Mouse (Mus musculus) thymus, postnatal 4 days (tissue): Measurements from ENCODE around the gene Set.

Source experiments
- DNase-seq: peaks from one replicate; pipeline ENCODE4 v3.0.0; 2021

Gene Set

DNA sequence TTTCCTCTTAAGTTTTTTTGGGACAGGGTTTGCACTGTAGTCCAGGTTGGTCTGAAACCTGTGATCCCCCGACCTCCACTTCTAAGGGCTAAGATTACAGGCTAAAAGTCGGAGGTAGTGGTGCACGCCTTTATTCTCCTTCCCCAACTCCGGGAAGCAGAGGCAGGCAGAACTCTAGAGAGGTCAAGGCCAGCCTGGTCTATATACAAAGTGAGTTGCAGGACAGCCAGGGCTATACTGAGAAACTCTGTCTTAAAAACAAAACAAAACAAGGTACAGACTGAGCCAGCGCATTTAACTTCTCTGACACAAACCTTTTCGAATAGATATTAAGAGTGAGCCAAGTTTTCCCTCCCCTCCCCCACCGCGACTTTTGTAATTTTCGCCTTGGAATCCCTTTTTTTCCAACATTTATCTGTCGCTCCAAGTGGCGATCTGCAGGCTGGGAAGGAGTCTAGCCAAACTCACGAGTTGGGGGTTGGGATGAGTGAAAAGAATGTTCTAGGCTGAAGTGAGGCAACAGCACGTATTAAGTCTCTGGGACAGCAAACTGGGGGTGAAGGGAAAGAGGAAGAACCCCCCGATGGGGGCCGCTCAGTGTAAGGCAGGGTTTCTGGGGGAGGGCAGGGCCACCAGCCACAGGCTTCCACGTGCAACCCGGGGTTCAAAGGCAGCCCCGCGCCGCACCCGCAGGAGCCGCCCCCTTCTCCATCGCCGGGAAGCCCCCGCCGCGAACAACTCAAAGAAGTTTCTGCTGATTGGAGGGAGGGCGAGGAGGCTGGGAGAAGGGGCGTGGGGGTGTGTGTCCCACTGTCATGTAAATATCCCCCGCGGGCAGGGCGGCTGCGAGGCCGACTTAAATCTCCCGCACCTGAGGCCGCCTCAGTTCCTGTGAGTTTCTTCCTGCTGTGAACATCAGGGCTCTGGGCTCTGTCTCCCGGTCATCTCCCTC lies 4.3 kb downstream of the Set start:
- peak; percentile 79 for DNase-seq

DNA sequence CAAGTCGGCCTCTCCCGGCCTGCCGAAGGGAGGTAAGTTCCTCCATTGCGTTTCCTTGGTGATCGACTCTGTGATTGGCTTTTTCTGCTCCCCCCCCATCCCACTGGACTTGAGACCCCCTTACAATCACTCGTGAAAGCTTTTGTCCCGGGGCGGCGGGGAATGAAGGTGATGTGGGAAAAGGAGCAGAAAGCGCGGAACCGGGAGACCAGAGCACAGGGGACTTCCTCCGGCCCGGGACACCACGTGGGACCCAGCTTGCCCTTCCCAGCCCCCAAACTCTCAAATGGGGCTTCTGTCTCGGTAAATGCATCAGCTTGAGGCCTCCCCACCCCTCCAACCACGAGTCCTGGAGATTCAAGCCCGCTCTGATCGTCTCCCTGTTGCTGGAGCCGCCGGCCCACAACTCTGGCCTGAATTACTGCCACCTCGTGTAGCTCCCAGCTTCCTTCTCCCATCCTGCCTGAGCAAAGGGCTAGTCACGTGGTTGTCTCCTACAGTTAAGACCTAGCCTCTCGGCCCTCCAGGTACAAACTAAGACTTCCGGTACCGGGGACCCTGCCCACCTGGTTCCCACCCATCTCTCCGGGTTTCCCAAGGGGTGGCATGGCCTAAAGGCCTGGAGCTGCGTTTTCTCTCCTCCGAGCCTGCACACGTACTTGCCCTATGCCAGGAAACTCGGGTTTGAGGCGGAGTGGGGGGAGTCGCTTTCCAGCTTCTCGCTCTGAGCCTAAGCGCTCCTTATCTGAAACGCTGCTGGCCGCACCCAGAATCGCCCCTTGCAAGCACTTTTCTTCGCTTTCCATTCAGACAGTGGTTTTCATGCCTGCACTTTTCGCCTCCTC lies 5.3 kb downstream of the Set start:
- peak; percentile 58 for DNase-seq

DNA sequence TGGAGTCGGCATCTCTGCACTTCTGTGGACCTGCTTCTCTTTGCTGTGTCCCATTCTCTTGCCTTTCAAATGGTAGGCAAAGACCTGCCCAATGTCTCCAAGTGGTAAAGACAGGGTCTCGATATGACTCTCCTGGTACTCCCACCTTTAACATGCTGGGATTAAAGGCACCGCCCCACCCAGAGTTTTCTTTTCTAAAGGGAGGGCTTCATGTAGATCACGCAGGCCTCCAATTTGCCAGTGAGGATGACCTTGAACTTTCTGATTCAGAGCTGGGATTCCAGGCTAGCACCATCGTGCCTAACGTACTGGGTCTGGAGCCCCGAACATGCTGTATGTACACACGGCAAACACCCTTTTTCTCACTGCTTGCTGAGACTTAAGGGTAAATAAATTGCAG lies 6.1 kb downstream of the Set start:
- DNase-seq = no peak

DNA sequence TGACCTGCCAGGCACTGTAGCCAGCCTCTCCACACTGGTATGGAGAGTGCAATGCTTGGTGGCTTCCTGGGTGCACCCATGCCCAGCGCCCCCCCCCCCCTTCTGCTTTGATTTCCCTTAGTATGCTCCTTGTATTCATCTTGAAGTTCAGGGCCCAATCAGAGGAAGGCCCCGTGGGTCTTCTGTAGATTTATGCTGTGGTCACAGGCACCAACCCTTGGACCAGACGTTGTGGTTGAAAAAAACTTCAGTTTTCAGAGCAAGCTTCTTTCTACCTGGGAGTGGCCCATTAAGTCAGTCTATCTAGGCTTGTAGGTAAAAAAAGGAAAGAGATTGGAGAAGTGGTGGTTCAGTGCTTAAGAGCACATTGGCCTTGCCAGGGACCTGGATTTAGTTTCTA lies 6.6 kb downstream of the Set start:
- no peak for DNase-seq

DNA sequence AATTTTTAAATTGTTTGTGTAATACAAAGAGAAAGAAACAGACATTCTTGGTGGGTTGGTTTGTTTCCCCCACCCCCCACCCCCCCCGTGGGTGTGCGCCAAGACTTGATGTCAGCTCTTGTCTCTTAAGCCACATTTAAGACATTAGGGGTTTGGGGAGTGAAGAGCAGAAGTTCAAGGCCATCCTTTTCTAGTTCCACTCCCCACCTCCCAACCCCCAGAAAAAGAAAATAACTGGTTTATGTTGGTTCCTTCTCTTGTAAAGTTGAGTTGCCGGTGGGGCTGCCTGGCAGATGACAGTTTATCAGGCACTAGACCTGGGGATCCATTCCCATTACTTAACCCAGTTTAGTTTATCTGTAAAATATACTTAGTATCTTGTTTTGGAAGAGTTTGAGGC lies 7.1 kb downstream of the Set start:
- no peak for DNase-seq

DNA sequence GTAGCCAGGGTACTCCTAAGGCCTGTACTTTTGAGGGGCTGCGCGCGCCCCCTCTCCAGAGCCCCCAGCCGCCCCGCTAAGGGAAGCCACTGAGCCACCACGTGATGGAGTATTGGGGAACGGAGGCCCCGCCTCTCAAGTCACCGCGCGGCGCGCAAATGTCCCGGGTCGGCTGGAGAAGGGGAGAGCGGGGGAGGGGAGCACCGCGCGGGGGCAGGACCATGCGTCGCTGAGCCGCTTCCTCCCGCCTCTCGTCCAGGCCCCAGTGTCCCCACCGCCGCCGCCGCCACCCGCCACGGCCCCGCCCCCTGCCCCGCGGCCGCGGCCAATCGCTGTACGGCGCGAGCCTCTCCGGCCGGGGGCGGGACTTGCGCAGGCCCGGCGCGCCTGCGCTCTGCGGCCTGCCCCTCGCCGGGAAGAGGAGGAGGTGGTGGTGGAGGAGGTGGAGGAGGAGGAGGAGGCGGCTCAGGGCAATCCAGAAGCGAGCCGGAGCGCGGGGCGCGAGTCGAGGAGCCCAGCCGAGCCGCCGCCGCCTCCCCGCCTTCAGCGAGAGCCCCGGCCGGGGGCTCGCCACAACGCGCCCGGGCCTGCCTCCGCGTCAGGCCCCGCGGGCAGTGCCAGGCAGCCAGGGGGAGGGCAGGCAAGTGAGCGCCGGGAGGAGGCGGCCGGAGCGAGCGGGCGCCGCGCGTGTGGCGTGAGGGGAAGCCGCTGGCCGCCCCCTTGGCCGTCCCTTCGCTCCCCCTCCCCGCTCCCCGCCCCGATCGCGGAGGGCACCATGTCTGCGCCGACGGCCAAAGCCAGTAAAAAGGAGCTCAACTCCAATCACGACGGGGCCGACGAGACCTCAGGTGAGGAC lies 9.1 kb downstream of the Set start:
- DNase-seq = peak; percentile 95

DNA sequence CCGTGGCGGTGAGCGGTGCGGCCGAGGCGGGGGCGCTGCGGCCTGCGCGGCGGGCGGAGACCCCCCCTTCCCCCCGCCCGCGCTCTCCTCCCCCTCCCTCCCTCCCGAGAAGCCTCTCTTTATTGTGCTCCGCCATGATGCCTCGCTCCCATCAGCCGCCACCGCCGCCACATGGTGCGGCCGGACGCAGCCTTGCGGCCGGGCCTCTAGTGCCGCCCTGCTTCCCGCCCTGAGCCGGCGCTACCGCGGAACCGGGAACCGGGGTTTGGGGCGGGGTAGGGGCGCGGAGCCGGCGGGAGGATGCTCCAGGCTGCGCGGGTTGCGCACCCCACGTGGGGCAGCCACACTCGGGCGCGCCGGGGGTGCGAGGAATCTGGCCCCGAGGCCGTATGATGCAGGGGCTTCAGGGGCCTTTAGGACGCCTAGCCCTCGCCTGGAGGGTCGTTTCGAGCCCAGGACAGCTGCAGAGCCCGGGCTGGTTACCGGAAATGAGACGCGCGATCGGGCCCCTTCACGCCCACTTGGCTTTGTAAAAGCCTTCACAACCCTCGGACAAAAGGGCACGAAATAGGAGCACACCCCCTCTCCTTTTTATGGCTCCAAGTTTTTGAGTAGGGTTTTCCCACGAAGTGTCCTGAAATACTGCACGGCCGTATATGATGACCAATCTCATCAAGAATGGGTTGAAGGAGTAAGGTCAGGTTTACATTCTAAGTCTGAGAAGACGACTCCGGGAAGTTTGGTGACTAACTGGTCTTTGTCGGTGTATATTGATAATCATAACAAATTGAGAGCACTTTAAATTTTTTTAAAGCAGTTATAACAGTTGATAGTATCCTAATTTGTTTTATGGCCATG lies 10.1 kb downstream of the Set start:
- peak; percentile 71 for DNase-seq

DNA sequence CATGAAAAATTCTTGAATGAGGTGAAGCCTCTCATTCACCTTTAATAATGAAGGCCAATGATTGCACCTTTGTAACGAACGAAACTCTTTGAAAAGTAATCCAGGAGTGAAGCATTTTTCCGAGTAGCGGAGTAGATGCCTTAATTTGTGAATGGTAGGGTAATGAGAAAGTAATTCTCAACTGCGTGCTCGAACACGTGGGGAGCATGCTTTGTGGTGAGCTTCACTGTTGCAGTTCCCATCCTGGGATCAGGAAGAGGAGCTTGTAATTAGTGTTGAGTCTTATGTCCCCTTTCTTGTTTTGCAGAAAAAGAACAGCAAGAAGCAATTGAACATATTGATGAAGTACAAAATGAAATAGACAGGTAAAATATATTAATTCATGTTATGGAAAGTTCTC lies 10.8 kb downstream of the Set start:
- no peak for DNase-seq

DNA sequence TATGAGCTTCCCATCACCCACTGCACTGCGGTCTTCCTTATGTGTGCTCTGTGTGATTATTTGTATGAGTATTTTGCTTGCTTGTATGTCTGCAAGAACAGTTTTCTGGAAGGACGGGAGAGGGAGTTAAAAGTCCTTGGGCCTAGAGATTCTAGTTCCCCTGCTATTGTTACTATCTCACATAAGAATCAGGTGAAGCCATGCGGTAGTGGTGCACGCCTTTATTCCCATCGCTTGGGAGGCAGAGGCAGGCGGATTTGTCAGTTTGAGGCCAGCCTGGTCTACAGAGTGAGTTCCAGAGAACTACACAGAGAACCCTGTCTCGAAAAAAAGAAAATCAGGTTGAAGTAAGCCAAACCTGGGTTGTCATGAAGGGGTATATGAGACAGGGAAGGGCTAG lies 15.7 kb downstream of the Set start:
- DNase-seq = no peak

DNA sequence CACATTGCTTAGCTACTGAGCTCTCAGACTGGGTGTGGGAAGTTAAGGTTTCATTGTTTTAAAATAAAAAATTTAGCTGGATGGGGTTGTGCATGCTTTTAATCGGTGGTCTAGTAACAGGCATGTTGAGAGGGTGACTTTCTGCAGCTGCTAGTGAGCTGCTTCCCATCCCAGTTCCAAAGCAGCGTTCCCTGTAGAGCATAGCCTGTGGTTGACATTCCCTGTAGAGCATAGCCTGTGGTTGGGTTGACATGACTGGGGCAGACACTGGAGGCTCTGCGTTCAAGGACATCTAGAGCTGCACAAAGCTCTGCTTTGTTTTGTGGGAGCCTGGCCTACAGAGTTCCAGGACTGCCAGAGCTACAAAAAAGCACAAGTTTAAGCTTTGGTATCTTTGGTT lies 16.1 kb downstream of the Set start:
- no peak for DNase-seq

DNA sequence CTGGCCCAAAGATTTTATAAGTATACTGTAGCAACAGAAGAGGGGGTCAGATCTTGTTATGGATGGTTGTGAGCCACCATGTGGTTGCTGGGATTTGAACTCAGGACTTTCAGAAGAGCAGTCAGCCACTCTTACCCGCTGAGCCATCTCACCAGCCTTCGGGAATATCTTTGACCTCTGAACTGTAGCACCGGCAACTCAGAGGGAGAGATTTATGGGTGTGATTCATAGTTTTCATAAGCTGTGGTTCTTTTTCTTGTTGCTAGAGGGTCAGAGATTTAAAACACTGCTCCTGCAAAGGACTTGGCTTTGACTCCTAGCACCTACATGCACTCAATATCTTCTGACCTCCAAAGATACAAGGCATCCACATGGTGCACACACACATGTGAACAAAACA lies 18.4 kb downstream of the Set start:
- no peak for DNase-seq

DNA sequence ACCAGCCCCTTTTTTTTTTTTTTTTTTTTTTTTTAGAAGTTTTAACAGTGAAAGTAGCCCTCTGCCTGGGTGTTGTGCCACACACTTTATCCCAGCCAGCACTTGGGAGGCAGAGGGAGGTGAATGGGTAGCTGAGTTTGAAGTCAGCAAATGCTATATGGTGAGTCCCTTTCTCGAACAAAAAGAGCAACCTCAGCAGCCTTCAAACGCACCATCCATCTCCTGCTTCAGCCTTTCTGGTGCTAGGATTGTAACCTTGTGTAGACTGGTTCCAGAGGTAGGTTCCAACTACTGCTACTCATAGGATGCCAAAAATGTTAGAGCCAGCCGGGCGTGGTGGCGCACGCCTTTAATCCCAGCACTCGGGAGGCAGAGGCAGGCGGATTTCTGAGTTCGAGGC lies 19.3 kb downstream of the Set start:
- no peak for DNase-seq

DNA sequence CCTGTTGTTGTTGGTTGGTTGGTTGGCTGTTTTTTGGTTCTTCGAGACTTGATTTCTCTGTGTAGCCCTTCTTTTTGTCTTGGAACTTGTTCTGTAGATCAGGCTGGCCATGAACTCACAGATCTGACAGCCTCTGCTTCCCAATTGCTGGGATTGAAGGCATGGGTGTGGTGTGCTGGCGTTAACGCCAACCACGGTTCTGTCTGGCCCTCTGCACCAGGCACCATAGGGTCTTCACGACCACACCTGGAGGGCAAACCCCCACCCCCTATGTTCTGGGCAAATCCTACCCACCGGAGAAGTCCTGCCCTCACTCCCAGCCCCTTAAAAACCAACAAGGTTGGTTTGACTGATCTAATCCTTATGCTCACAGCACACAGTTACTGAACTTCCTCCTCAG lies 19.8 kb downstream of the Set start:
- no peak for DNase-seq

DNA sequence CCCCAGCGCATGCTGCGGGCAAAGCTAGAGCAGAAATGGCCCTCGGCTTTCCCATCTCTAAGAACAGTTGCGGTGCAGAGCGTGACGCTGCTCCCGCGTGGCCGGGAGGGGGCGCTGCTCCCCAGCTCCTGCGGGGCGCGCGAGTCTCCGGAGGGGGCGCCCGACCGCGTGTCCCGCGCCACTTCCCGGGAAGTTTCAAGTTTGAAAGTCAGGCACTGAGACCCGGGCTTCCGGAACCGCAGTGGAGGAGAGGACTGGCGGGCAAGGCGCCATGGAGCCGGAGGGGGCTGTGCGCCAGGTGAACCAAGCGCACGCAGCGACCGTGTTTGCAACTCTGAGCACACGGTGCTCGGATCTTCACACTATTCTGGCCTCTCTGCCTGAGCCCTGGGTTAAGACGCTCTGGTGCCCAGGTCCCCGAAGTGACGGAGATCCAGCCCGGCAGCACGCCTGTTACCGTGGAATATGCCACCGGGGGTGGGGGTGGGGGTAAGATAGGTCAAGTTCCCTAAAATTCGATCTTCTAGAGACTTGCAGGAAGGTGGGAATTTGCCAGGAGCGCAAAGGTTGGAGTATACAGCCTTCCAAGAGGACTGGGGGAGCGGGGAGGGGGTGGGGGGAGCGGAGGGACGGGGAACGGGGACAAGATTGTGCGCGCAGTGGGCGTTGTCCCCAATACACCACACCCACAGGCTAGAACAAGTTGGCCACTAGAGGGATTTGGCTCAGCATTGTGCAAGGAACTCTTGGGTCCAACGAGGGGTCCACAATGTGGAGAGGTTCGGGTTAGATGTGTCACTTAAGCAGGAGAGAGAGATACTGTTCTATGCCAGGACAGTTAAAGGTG lies 20.5 kb downstream of the Set start, which contains the start of gene Pkn3:
Gene Pkn3 (plus strand): TSS at position 183 of the 847 bp plus-strand sequence.
- peak; percentile 92 for DNase-seq

DNA sequence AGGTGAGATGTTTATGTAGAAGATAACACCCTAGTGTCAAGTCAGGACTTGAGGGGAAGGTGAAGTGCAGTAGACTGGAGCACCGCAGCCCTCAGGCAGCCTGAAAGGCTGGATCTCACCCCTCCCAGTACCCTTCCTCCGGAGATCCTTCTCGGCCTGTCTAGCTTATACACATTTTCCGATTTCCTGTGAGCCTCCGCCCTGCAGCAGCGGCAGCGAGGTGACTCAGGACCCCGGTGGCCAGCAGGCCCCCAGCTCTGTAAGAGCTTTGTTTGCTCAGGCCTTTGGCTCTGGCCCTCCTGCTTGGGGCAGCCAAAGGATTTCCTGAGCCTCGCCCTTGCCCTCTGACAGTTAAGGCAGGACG lies 21.2 kb downstream of the Set start:
- no peak for DNase-seq

DNA sequence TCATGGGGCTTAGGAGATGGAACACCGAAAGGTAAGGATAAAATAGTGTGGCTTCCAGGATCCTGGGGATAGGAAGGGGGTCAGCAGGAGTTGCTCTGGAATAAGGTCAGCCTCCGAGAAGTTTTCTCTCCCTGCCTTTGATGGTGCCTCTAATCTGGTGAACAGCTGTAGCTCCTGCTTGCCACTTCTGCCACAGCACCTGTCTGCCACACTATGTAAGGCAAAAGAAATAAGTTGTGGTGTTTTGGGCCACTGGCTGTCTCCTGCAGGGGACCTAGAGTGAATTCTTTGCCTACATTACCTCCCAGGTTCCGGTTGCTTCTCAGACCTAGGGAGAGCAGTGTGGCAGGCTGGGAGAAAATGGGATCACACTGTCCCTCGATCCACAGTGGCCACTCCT lies 21.6 kb downstream of the Set start:
- DNase-seq = no peak

DNA sequence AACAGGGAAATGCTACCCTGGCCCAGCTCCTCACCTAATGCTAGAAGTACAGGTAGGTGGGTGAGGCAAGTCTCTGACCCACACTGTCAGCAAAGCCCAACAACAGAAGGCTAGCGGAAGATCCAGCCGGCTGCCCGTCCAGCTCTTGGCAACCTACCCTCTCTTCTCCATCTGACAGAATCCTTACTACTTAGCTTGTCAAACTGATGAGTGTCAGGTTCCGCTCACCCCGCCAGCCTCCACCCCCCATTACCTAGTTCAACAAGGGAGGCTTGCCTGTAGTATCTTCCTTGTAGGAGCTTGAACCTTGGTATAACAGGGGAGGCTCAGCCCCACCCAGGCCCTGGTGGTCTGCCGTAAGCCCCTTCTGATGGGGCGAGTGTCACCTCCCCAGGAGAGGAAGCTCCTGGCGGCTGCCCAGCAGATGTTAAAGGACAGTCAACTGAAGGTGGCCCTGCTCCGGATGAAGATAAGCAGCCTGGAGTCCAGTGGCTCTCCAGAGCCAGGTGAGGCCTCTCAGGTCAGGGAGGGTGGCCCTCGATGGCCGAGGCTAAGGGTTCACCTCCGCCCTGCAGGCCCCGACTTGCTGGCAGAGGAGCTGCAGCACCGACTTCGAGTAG lies 23.1 kb downstream of the Set start:
- DNase-seq = no peak

DNA sequence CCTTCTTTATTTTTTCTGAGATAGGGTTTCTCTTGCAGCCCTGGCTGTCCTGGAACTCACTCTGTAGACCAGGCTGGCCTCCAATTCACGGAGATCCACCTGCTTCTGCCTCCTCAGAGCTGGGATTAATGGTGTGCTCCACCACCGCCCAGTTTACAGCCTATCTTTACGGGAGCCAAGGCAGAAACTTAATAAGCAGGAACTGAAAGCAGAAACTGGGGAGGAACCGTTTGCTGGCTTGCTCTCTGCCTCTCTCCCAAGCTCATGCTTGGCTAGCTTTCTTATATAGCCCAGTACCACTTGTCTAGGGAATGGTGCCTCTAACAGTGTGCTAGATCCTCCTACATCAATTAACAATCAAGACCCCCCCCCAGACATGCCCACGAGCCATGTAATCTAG lies 26.9 kb downstream of the Set start:
- no peak for DNase-seq

DNA sequence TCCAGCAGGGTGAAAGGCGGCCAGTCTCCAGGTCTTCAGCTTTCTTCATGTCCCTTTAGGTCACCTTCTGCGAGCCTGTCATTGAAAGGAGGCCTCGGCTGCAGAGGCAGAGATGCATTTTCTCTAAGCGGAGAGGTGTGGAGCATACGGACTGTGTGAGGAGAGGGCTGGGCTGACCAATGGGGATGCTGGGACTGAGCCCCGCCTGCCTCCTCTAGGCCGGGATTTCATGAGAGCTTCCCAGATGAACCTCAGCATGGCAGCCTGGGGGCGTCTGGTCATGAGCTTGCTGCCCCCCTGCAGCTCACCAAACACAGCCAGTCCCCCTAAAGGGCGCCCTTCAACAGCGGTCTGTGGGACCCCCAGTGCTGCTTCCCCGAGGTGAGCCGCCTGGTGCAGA lies 27.5 kb downstream of the Set start:
- DNase-seq = no peak

DNA sequence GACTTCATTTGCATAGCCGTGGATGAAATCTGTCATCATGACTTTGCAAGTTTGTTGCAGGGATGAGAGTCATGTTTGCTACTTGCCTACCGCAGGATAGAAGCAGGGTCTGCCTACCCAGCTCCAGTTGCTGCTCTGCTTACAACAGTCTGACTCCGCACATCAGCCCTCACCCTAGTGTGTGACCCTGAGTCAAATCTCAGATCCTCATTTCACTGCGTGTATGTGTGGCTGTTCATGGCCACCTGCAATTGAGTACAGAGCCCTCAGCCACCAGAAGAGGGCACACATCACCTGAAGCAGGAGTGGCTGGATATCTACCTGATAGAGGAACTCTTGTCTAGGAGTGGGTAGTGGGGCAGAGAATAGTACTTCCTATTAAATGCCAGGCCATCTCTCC lies 30.1 kb downstream of the Set start:
- no peak for DNase-seq

DNA sequence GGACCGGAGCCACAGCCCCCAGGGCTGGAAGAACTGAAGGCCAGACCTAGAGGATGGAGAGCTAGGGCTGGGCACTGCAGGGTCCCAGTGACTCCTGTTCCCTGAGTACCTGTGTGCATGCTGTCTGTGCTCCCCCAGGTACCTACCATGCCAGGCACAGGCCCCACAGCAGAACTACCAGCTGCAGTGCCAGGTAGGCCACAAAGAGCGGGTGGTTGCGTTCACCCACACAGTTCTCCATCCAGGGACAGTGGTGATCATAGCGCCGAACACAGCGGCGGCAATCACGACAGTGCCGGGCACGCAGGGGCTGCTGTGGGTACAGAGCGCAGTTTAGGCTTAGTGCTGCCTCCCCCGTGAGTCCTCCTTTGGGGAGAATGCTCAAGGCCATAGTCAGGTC lies 34.3 kb downstream of the Set start:
- no peak for DNase-seq
